Mouse (Mus musculus) kidney, embryonic 16.5 days (tissue): ENCODE measurements around the gene Wdr61. TPM values are rescaled to one million over a fixed set of nuclear protein-coding genes. Genes with fewer than 3 reads are reported as not detected.

ENCODE experiments used
- ATAC-seq: fragments of 200-750 bp; cut with Nextera tagmentation; 2 replicates; pipeline ENCODE4 v1.8.0; 2017; ENCODE audit warnings: moderate TSS enrichment; ENCODE audit not compliant: low FRiP score, low TSS enrichment
- H3K27ac ChIP-seq: fragments of 300-500 bp; sonication (generic); 2 replicates; pipeline ENCODE4 v1.5.1; 2014; ENCODE audit warnings: low read length
- H3K27me3 ChIP-seq: fragments of 300-500 bp; sonication (generic); 2 replicates; pipeline ENCODE4 v1.6.1; 2014; ENCODE audit warnings: low read length, control low read depth, mixed read lengths; ENCODE audit not compliant: insufficient read depth
- H3K36me3 ChIP-seq: fragments of 300-500 bp; sonication (generic); 2 replicates; pipeline ENCODE4 v1.6.1; 2014; ENCODE audit warnings: low read length, control low read depth, mixed read lengths; ENCODE audit not compliant: insufficient read depth
- H3K4me1 ChIP-seq: fragments of 300-500 bp; sonication (generic); 2 replicates; pipeline ENCODE4 v1.6.1; 2014; ENCODE audit warnings: low read length, control low read depth, mixed read lengths; ENCODE audit not compliant: insufficient read depth
- H3K4me2 ChIP-seq: fragments of 300-500 bp; sonication (generic); replicated peaks from 2 replicates; pipeline ENCODE4 v1.6.1; 2014; ENCODE audit warnings: low read depth, low read length
- H3K4me3 ChIP-seq: fragments of 300-500 bp; sonication (generic); 2 replicates; pipeline ENCODE4 v1.5.1; 2014; ENCODE audit warnings: mild to moderate bottlenecking, low read length
- H3K9ac ChIP-seq: fragments of 300-500 bp; sonication (generic); replicated peaks from 2 replicates; pipeline ENCODE4 v1.6.1; 2014; ENCODE audit warnings: low read length
- H3K9me3 ChIP-seq: fragments of 300-500 bp; sonication (generic); 2 replicates; pipeline ENCODE4 v1.6.1; 2016; ENCODE audit warnings: low read length, control low read depth
- WGBS: fragments of 180-500 bp; shearing (Covaris S2); extraction: QIAGEN DNeasy Blood & Tissue Kit; methylation state at CpG from one replicate; pipeline ENCODE4 v1.1.7; 2014; 5-methylcytosine and 5-hydroxymethylcytosine counted together
- polyA plus RNA-seq: library from polyadenylated mRNA; unstranded; fragments of >200 nt; fragmentation: Nextera tagmentation; extraction: Ambion mirVana; gene quantifications from 2 replicates; pipeline ENCODE4 v1.2.1, GENCODE M21; 2015

Wdr61 gene
- polyA plus RNA-seq, 1 experiment from 2014 or later: 153 TPM

- 16% methylated on average over 11 of the region's 11 CpGs for WGBS
- H3K27ac ChIP-seq: 0 out of 2 replicates have a peak overlapping the region, but pooled peaks have one; percentile 34
Measured at GRCm38 (mm10) chr9:54734639-54735252, 427 bp upstream of the Wdr61 start.

GRCm38 (mm10) chr9:54732122-54732521 is 2.2 kb downstream of the Wdr61 start:
- H3K4me3 ChIP-seq: no peak overlapping the region
- H3K4me1 ChIP-seq: peaks cover 13% of the 10 kb centered on the region
- H3K27ac ChIP-seq: no peak overlapping the region
- no peak for ATAC-seq
- no peaks in the 10 kb centered on the region for H3K27me3 ChIP-seq
- H3K36me3 ChIP-seq: peaks cover 20% of the 10 kb centered on the region; the same call in 1 of the 2 replicates
- 86% methylated on average over 2 of the region's 2 CpGs for WGBS
- H3K9ac ChIP-seq: no peak overlapping the region
- no peak overlapping the region for H3K4me2 ChIP-seq
- no peaks in the 10 kb centered on the region for H3K9me3 ChIP-seq

More at GRCm38 (mm10) chr9:54734639-54735252, 427 bp upstream of the Wdr61 start:
- Histone ChIP-seq H3K9me3 (no peaks in the 10 kb centered on the region), H3K4me2 (peak overlapping the region; percentile 58), H3K9ac (peak overlapping the region; percentile 81), H3K36me3 (peaks cover 4% of the 10 kb centered on the region; the same call in 1 of the 2 replicates), H3K4me1 (peaks cover 13% of the 10 kb centered on the region), H3K4me3 (peak overlapping the region; percentile 78), H3K27me3 (no peaks in the 10 kb centered on the region)
- ATAC-seq: no peak

DNA sequence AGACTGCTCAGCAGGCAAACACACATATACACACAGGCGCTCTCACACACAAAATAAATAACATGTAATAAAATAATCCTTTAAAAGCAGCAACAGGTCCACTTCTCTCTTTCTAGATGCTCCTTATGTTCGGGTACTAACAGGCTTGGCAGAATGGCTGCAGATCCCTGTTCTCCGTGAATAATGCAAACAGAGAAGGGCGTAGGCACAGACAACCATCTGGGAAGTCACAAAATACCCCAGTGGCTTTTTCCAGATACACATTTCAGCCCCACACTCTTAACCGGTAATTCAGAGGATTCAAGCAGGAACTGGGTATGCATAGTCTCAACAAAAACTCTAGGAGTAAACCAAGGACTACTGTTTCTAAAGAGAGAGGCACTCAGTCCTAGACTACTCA is 8.0 kb downstream of the Wdr61 start:
- H3K4me3 ChIP-seq: no peak overlapping the region
- H3K4me1 ChIP-seq: no peaks in the 10 kb centered on the region
- ATAC-seq: no peak
- H3K4me2 ChIP-seq: no peak overlapping the region
- WGBS: 89% methylated on average over 5 of the region's 5 CpGs
- no peaks in the 10 kb centered on the region for H3K9me3 ChIP-seq
- H3K36me3 ChIP-seq: peaks cover 57% of the 10 kb centered on the region
- no peak overlapping the region for H3K27ac ChIP-seq
- no peaks in the 10 kb centered on the region for H3K27me3 ChIP-seq
- no peak overlapping the region for H3K9ac ChIP-seq

DNA sequence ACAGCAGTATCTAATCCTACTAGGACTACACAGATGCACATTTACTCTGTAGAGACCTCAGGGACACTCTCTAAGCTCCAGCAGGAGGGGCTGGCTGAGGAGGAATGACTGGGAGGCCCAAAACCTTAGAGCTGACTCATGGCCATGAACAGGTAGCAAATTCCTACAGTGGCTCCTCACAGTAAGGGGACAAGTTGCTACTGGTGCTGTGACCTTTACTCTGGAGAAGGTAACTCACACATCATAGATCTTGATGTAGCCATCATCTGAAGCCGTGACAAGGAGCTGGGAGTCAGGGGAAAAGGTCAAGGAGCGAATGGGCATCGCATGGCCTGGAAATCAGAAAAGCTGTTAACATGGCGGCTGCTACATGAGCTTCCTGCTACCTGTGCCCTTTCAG is 11.7 kb downstream of the Wdr61 start:
- H3K27ac ChIP-seq: no peak overlapping the region
- no peaks in the 10 kb centered on the region for H3K4me1 ChIP-seq
- ATAC-seq: no peak
- H3K27me3 ChIP-seq: no peaks in the 10 kb centered on the region
- H3K36me3 ChIP-seq: peaks cover 60% of the 10 kb centered on the region
- H3K4me2 ChIP-seq: no peak overlapping the region
- no peaks in the 10 kb centered on the region for H3K9me3 ChIP-seq
- WGBS: 75% methylated on average over 4 of the region's 4 CpGs
- no peak overlapping the region for H3K9ac ChIP-seq
- no peak overlapping the region for H3K4me3 ChIP-seq

GRCm38 (mm10) chr9:54722156-54722555 is 12.2 kb downstream of the Wdr61 start:
- Histone ChIP-seq H3K9ac (no peak overlapping the region), H3K4me2 (no peak overlapping the region), H3K27me3 (no peaks in the 10 kb centered on the region), H3K27ac (no peak overlapping the region), H3K36me3 (peaks cover 56% of the 10 kb centered on the region), H3K9me3 (no peaks in the 10 kb centered on the region), H3K4me3 (no peak overlapping the region), H3K4me1 (no peaks in the 10 kb centered on the region)
- 58% methylated on average over 7 of the region's 7 CpGs for WGBS
- ATAC-seq: no peak

DNA sequence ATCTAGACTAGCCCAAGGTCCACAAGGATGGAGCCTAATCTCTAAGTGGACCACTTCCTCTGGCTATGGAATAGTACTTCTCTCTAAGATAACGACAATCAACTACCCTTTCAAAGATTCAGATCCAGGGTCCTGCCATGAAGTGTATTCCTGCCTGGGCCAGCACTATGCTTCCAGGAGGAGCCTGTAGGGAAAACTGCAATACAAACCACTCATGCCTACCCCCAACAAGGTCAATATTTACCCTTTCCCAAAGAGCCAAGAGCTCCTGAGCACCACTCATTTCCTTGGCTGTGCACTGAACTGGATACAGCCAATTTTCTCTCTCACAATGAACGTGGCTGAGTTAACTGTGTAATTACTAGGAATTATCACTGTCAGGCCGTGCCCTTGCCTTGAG is 16.8 kb downstream of the Wdr61 start:
- H3K27me3 ChIP-seq: no peaks in the 10 kb centered on the region
- 79% methylated on average over 3 of the region's 3 CpGs for WGBS
- no peaks in the 10 kb centered on the region for H3K9me3 ChIP-seq
- H3K27ac ChIP-seq: no peak overlapping the region
- H3K4me3 ChIP-seq: no peak overlapping the region
- H3K9ac ChIP-seq: no peak overlapping the region
- ATAC-seq: no peak
- no peak overlapping the region for H3K4me2 ChIP-seq
- peaks cover 55% of the 10 kb centered on the region for H3K36me3 ChIP-seq
- H3K4me1 ChIP-seq: no peaks in the 10 kb centered on the region

DNA sequence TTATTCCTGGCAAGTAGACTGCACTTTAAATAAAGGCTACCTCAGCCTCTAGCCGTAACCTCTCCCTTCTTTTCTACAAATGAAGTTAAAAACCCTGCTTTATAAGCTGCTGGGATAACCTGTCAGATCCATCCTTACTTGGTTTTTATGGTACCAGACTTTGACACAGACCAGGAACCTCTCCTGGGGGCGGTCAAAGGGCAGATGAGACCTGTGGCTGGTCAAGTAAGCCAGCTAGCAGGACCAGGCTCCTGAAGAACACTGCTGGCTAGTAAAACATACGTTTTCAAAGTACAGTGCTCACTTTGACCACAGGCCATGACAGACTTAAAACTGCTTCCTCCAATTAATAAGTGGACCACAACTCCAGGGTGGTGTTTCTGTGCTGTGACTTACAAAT is 18.5 kb downstream of the Wdr61 start:
- no peak overlapping the region for H3K4me3 ChIP-seq
- no peaks in the 10 kb centered on the region for H3K27me3 ChIP-seq
- H3K4me2 ChIP-seq: no peak overlapping the region
- ATAC-seq: no peak
- H3K9me3 ChIP-seq: no peaks in the 10 kb centered on the region
- no peak overlapping the region for H3K9ac ChIP-seq
- H3K4me1 ChIP-seq: no peaks in the 10 kb centered on the region
- no peak overlapping the region for H3K27ac ChIP-seq
- WGBS: 77% methylated on average over 3 of the region's 3 CpGs
- H3K36me3 ChIP-seq: peaks cover 57% of the 10 kb centered on the region

DNA sequence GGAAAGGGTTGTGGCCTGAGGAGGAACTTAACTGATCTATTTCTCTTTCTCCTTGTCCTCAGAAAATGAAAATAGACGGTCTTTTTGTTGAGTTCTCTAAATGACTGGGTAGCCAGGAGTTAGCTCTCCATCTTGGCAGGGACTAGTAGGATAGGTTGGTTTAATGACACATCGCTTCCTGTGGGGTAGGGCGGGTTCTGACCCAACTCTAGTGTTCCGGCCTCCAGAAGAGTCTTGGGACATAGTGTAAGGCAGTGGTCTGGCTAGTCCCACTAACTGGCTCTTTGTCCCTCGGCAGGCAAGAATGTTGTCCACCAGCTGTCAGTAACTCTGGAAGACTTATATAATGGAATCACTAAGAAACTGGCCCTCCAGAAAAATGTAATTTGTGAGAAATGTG is 26.2 kb downstream of the Wdr61 start:
- no peak for ATAC-seq
- no peaks in the 10 kb centered on the region for H3K9me3 ChIP-seq
- WGBS: 91% methylated on average over 5 of the region's 5 CpGs
- H3K9ac ChIP-seq: no peak overlapping the region
- H3K4me2 ChIP-seq: no peak overlapping the region
- H3K4me1 ChIP-seq: no peaks in the 10 kb centered on the region
- H3K36me3 ChIP-seq: peaks cover 13% of the 10 kb centered on the region; the same call in 1 of the 2 replicates
- no peak overlapping the region for H3K4me3 ChIP-seq
- H3K27me3 ChIP-seq: no peaks in the 10 kb centered on the region
- no peak overlapping the region for H3K27ac ChIP-seq

DNA sequence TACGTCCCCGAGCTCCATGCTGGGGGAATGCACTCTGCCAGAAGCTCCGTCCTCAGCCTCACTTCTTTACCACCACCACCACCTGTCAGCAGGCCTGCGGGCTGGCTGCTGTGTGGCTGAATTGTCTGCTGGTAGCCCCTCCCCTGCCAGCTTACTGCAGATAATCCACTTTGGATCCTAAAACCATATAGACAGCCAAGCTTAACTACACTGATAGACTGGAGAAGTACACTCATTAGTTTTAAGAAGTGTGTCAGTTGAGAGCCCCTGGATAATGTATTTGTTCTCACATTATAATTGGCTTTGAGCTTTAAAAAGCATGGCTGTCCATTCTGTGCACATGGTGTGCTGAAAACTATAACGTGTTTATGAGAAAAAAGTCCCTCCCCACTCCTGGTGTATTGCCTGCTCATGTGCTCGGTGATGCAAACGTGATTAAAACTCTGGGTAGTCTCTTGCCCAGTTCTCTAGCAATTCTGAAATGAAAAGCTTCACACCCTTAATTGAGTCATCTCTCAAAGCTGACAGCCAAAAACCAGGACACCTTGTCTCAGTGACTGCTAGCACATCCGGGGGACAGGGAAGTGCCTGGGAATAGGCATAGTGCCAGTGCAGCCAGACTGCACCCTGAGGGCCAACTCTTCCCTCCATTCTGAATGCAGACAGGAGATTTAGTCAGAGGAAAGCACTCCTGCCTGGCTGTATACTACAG is 26.9 kb downstream of the Wdr61 start:
- H3K4me3 ChIP-seq: no peak overlapping the region
- H3K27me3 ChIP-seq: no peaks in the 10 kb centered on the region
- WGBS: 64% methylated on average over 8 of the region's 8 CpGs
- no peak overlapping the region for H3K9ac ChIP-seq
- peaks cover 13% of the 10 kb centered on the region; the same call in 1 of the 2 replicates for H3K36me3 ChIP-seq
- H3K9me3 ChIP-seq: no peaks in the 10 kb centered on the region
- no peak for ATAC-seq
- H3K4me2 ChIP-seq: no peak overlapping the region
- H3K27ac ChIP-seq: no peak overlapping the region
- no peaks in the 10 kb centered on the region for H3K4me1 ChIP-seq

GRCm38 (mm10) chr9:54705561-54705960 is 28.8 kb downstream of the Wdr61 start:
- Histone ChIP-seq H3K9me3 (no peaks in the 10 kb centered on the region), H3K4me3 (no peak overlapping the region), H3K9ac (no peak overlapping the region), H3K4me1 (no peaks in the 10 kb centered on the region), H3K27ac (no peak overlapping the region), H3K4me2 (no peak overlapping the region), H3K27me3 (peaks cover 13% of the 10 kb centered on the region; the same call in 1 of the 2 replicates), H3K36me3 (0 out of 2 replicates have a peak, but pooled peaks cover 3% of the 10 kb centered on the region)
- ATAC-seq: no peak
- 57% methylated on average over 1 of the region's 1 CpGs for WGBS
